Mouse (Mus musculus): Measurements from ENCODE around the gene Syt9.

DNA sequence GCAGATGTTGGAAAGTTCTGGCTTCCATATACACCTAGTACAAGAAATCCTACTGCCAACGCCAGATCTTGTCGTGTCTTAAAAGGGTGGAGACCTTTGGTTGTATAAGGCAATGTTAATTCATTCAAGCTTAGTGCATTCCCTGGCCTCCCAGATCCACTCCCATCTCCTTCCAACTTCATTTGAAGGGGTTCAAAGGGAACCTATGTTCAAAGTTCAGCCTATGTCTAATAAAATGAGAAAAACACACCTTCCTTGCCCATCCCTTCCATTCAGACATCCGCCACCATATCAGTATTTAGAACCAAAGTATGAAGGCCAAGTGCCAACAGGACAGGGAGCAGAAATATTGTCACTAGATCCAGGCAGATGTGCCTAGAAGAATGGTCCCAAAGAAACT is 177.3 kb downstream of the Syt9 start:
- no peak for TF ChIP-seq POLR2A (IDR thresholded peaks at IDR 0.05; ENCODE audit: borderline replicate concordance, extremely low read depth, low read depth, low read length)
- TF ChIP-seq CTCF (IDR thresholded peaks at IDR 0.05; ENCODE audit: insufficient read depth, low read length), result no peak

Data from lung, adult 2 months (tissue).